Mouse (Mus musculus) heart, adult 9 months (tissue): ENCODE data around the gene Pck2.
A peak's percentile ranks its signal among the peaks of the same experiment; 100 is the strongest.

Source experiments
- DNase-seq, 2 experiments: peaks; one replicate each; pipeline ENCODE4 v3.0.0; 2022; ENCODE audit warnings: low spot score in 2 of 2

Pck2 gene

DNA sequence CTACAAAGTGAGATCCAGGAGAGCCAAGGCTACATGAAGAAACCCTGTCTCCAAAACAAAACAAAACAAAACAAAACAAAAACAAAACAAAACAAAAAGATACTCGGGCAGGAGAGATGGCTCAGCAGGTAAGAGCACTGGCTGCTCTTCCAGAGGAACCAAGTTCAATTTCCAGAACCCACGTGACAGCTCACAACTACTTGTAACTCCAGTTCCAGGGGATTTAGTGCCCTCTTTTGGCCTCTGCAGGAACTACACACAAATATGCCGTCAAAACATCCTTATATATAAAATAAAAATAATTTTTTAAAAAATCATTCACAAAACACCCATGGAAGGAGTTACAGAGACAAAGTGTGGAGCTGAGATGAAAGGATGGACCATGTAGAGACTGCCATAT, 12.1 kb upstream of the Pck2 start:
- DNase-seq: no peak

DNA sequence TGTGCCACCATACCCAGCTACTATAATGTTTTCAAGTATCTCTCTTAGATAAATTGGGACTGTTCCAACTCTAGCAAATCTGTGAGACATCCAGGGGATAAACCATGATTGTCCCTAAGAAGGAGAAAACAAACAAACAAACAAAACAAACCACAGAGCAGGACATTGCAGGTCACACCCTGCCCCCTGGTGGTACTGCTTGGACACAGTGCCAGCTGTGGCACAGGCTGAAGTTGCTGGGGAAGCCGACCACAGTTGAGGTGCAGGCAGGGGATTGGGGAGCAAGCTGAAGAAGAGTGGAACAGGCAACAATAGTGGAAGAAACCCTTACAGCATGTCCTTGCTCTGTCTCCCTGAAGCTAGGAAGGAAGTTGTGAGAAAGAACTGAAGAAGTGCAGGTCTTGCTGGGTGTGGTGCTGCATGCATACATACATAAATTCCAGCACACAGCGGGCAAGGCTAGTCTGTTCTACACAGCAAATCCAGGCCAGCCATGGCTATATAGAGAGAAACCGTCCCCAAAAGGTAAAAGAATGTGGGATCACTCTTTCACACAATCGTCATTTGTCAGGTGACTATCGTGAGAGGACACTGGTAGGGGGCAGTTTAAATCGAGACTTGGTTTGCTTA, 3.8 kb upstream of the Pck2 start:
- no peak for DNase-seq

DNA sequence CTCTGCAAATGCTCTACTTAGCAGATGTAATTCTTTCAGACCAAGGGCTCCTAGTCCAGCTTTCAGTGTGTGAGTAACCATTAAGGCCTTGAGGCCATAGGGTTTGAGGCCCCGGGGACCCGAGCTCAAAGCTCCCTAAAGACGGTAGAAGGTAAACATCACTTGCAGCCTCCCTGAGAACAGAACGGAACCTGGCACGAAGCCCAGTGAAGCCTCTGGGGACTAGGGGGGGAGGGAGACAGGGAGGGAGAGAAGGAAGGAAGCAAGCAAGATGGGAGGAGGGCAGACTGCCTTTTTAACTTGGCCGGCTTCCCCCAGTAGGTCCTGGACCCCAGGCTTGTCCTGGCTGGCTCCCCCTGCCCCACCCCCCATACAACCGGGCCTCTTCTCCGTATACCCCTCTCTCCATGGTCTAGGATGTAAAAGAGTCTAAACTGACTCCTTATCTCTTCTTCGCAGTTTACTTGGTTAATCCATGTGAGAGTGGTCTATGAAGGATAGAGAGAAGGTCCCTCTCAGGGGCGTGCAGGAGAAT, 788 bp downstream of the Pck2 start:
- DNase-seq: peak; percentile 82 to 84

DNA sequence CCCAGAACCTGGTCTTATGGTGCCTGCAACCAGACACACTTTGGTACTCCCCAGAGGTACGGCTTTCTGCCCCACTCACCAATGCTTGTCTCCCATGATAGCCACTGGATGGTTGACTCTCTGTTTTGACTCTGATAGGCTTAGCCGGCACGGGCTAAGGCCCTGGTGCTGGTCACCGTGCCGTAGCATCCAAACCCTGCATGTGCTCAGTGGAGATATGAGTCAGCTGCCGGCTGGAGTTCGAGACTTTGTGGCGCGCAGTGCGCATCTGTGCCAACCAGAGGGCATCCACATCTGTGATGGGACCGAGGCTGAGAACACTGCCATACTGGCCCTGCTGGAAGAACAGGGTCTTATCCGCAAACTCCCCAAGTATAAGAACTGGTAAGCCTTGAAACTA, 2.2 kb downstream of the Pck2 start:
- DNase-seq: no peak

DNA sequence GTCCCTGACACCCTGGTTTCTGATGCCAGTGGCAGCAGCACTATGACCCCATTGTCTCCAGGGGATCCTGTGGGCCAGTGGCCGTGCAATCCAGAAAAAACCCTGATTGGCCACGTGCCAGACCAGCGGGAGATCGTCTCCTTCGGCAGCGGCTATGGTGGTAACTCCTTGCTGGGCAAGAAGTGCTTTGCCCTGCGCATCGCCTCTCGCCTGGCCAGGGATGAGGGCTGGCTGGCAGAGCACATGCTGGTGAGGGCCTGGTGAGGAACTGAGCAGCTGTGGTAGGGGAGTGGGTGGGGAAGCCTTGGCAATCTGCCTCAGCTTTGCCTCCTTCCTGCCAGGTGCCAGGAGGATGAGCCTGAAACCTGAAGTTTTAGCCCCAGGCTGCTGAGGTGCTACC, 4.3 kb downstream of the Pck2 start:
- no peak for DNase-seq

DNA sequence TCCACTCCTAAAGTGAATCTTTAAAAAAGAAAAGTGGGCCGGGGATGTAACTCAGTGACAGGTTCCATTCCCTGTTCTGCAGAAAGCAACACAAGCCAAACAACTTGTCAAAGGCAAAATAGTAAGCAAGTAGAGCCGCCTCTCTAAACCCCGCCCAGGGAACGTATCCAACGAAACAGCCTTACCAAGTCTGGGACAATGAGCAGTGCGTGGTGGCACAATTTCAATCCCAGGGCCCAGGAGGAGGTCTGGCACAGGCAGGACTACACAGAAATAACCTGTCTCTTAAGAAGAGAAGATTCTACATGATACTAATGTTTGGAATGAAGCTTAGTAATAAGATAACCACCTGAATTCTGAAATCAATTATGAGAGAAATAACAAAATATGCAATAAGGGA, 10.1 kb downstream of the Pck2 start:
- DNase-seq: no peak

DNA sequence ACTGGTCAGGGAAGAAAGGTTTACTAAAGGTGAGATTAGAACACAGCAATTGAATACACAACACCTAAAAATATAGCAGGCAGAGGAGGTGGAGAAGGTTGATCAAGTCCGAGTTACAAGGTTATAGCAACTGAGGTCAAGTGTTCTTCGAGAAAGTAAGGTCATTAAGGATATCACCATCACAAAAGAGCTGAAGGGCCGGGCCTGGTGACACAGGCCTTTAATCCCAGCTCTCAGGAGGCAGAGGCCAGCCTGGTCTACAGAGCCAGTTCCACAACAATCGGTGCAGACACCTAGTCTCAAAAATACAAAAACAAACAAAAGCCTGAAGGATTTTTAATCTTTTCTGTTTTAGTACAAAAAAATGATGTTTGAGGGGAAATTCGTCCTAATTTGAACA, 11.3 kb downstream of the Pck2 start:
- no peak for DNase-seq

DNA sequence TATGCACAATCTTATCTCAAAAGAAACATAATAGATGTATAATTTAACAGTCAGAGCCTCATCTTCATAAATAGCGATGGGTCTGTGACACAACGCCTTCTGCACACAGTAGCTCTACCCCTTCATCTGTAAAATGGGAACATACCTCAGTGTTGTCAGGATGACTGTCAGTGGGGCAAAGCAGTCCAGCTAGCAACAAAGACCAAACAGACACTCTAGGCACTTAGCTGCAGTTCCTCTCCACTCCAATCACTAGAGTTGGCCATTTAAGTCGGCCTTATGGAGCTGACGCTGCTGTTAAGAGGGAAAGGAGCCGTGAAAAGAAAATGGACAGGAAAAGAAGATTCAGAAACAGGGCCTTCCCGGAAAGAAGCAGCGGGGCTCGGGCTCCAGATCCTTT, 11.7 kb downstream of the Pck2 start:
- no peak for DNase-seq

DNA sequence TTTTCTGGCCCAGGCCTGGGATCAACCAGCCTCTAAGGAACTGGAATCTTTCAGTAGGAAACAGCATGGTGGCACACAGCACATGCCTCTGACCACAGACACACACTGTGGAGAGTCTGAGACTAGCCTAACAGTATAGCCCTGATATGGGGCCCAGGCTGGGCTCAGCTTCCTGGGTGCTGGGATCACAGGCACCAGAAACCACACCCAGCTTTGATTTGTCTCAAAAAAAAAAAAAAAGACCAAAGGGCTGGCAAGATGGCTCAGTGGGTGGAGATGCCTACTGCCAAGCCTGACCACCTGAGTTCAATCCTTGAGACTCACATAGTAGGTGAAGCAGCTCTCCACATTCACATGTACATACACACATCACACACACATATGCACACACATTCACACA, 14.6 kb downstream of the Pck2 start:
- no peak for DNase-seq

DNA sequence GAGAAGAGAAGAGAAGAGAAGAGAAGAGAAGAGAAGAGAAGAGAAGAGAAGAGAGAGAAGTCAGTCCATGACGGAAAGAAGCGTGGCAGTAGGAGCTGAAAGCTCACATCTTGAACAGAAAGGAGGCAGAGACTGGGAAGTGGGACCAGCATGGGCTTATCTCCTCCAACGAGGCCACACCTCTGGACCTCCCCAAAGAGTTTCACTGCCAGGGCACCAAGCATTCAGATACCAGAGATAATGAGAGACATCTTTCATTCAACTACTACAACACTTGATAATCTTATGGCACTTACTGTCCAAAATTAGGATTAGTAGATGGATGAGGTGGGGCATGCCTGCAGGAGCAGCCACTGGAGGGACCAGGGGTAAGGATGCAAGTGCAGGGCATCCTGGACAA, 15.7 kb downstream of the Pck2 start:
- no peak for DNase-seq

DNA sequence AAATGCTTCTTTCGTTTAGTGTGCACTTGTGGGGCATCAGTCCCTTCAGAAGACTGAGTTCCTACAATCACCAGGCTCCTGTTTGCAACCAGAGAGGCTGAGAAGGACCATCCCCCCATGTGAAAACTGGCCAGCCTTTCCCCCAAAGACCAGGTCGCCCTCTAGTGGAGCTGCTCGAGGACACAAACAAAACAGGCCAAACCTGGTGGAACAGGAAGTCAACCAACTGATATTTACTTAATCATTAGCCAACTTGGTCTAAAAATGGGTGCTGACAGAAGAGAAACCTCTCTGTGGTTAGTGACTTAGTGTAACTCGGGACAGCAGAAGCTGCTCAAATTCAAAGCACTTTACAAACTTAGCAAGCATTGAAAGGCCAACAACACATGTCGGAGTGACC, 16.9 kb downstream of the Pck2 start:
- peak; percentile 76 to 79 for DNase-seq

DNA sequence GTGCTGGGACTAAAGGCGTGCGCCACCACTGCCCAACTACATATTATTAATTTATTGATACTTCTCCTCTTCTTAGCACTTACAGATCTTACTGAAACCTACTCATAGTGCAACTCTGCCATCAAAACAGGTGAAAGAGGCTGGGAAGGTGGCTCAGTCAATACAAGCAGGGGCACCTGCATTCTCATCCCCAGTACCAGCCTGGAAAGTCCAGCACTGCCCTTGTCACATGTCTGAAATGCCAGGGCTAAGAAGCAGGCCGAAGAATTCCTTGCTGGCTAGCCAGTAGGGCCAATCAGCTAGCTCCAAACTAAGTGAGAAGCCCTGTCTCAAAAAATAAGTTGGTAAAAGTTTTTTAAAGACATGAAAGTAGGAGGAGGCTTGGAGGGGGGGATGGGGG, 17.5 kb downstream of the Pck2 start:
- DNase-seq: no peak

DNA sequence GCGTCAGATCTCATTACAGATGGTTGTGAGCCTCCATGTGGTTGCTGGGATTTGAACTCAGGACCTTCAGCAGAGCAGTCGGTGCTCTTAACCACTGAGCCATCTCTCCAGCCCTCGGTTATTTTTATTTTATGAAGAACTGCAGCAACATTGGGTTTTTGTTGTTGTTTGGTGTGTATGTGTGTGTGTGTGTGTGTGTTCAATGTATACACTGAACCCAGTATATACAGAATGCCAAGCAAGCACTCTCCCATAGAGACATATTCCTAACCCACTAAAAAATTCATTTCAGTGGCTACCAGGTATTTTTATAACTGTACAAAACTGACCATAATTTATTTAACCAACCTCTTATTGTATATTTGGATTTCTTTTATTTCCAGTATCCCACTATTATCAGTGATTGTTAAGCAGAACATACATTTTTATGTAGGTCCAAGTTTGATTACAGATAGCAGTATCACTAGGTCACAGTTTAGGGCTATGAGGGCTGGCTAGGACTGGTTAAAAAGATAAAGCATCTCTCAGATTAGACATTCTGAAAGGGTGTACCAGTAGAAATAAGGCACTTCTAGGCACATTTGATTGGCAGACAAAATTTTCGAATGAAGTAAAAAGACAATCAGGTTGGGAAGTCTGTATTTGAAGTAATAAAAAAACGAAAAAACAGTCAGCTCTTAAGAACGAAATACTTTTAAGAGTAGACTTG, 18.8 kb downstream of the Pck2 start:
- DNase-seq: no peak

DNA sequence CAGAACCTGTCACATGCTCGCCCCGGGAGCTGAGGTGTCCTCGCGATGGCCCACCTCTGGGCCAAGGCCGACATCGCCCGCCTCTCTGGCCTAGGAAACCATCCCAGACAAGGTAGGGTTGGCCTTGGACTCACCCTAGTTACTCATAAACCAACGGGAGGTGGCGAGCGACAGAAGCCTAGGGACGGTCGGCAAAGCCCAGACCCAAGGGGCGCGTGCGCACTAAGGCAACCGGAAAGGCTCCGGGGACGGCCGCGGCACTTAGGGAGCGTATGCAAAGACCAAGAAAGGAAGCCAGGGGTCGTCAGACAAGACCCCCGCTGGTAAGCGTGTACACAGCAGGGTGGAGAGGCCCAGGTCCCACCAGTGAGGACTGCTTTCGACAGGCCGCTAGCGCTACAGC, 19.7 kb downstream of the Pck2 start, which contains the start of gene Dcaf11:
Gene Dcaf11, plus strand, starts transcription at position 208 of the 403 bp plus-strand sequence.
- DNase-seq: peak; percentile 91 to 93

DNA sequence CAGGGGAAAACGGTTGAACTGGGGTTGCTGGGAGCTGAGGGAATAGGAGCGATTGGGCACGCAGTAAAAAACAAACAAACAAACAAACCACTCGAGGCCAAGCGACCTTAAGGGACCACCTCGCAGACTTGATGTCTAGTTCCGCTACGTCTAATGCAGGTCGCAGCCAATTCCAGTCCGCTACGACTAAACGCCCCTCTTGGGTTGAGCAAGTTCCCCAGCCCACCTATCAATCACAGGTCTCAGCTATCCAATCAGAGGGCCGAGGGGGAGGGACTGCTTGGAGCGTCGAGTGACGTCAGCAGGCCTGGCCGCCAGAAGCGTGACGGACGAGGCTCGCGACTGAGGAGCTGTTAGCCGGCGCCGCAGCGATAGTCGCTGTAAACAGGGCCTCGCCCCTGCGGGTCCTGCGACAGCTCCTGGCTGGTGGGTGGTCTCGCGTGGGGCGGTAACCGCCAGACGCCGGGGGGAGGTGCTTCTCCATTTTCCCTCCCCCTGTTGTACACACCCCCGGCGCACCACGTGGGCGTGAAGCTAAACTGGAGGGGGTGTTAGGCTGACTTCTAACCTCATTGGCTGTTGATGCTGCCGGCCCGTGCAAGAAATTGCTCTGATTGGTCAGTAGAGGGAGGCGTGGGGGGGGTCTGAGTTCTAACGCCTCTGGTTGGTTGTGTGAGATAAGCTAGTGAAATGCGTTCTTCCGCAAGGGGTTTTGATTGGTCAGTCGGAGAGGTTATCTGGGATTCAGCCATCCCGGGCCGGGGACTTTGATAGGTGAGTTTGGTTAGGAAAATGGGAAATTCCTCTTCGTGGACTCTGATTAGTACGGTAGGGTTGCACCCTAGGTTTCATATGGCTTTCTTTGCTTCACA, 20.4 kb downstream of the Pck2 start, which contains the start of gene A730061H03Rik:
Gene A730061H03Rik, minus strand, starts transcription at position 205 of the 872 bp plus-strand sequence.
- DNase-seq: peak; percentile 98 to 99

DNA sequence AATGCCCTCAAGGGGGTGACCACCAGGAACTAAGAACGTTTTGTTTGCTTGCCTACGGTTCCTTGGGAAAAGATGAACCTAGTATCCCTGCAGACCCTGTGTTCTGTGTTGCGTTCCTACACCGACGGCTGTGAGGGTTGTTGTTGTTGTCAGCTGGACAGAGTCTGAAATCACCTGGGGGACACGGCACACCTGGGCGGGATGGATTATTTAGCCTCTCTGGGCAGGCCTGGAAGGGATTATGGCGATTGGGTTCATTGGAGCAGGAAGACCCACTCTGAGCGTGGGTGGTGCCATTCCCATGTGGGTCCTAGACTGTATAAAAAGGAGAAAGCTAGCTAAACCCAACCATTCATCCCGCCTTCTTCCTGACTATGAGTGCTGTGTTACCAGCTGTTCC, 21.8 kb downstream of the Pck2 start:
- no peak for DNase-seq

DNA sequence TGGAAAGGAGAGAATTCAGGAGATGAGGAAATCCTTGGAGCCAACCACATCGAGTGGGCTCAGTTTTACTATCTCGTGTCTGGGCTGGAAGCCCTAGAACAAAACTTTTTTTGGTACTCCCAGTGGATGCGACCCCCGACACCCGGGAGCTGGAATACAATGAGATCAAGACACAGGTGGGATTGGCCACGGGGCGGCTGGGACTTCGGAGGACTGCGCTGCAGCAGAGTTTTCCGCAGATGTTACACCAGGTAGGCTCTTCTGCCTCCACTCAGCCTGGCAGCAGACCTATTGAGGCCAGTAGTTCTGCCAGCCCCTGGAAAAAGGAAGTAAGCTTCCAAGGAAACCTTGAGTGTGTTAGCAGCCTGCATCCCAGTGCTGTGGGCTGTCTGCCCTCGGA, 23.2 kb downstream of the Pck2 start:
- no peak for DNase-seq

DNA sequence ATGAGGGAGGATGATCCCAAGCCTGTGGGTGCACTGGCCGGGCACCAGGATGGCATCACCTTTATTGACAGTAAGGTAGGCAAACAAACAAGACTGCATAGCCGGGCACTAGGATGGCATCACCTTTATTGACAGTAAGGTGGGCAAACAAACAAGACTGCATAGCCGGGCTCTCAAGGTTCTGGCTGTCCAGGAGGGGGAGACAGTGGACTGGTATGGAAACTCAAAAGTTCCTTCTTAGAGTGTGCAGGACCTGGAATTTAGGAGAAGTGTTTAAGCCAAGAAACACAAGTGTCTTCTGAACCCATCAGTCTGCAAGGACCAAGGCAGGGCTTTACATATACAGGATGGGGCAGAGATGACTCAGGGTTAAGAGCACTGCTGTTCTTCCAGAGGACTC, 25.7 kb downstream of the Pck2 start:
- DNase-seq: no peak

DNA sequence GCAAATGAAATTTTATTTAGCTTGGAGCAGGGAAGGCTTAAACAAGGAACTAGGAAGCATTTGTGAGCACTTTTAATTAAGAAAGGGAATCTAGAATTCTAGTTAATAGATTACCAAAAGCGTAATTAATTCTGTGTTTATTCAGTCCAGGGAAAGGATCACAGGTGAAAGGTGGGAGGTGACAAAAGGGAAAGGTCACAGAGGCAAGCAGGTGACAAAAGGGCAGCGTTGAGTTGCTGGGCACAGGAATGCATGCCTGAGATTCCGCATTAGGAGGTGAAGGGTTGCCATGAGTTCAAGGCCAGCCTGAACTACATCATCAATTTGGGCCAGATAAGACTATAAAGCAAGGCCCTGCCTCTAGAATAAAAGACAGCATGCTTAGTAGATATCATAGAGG, 27.4 kb downstream of the Pck2 start:
- DNase-seq: no peak

DNA sequence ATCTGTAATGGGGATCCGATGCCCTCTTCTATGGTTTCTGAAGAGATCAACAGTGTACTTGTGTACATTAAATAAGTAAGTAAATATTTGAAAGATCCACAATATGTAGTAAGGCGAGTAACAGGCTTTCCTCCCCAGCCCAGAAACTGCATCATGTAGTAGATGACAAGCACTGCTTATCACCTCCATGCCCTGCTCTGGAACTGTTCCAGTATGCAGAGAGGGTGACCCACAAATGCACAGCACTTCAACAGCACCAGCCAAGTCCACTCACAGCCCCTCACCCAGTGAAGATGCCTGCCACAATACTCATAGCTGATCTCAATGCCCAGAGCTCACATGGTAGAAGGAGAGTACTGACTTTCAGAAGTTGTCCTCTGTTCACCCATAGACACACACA, 30.5 kb downstream of the Pck2 start:
- no peak for DNase-seq

DNA sequence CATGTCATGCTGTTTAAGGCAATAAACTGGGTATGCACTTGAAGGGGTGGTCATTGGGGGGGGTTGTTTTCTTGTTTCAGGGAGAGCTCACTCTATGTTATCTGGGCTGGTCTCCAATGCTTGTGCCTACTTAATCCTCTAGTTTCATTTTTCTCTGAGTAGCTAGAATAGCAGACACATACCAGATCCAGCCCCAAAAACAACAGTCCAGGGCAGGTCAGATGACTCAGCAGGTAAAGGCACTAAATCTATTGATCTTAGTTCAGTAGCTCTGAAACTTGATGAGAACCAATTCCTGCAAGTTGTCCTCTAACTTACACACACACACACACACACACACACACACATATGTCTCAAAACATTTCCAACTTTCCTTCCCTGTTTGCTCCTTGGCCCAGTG, 31.7 kb downstream of the Pck2 start:
- no peak for DNase-seq

DNA sequence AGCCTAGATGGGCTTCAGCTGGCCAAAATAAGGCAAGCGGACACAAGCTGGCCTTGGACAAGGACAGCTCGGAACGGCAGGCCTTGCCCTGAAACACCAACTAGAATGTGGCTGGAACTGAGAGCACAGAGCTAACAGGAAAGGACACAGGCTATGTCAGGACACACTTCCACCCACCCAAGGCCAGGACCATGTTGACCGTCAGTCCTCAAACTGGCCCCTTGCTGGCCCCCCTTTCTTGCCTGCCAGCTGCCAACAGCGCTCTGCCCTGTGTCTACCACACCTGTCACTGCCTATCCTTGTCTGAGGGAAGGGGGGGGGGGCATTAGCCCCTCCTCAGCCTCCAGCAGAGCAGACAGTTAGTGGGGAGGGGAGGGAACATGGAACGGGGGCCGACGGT, 35.2 kb downstream of the Pck2 start, which contains the start of gene Fitm1:
Gene Fitm1, plus strand, starts transcription at position 316 of the 400 bp plus-strand sequence.
- DNase-seq: peak; percentile 70 to 73
